8 mouse cellular contexts compared by ENCODE assay signal in the genomic region with DNA sequence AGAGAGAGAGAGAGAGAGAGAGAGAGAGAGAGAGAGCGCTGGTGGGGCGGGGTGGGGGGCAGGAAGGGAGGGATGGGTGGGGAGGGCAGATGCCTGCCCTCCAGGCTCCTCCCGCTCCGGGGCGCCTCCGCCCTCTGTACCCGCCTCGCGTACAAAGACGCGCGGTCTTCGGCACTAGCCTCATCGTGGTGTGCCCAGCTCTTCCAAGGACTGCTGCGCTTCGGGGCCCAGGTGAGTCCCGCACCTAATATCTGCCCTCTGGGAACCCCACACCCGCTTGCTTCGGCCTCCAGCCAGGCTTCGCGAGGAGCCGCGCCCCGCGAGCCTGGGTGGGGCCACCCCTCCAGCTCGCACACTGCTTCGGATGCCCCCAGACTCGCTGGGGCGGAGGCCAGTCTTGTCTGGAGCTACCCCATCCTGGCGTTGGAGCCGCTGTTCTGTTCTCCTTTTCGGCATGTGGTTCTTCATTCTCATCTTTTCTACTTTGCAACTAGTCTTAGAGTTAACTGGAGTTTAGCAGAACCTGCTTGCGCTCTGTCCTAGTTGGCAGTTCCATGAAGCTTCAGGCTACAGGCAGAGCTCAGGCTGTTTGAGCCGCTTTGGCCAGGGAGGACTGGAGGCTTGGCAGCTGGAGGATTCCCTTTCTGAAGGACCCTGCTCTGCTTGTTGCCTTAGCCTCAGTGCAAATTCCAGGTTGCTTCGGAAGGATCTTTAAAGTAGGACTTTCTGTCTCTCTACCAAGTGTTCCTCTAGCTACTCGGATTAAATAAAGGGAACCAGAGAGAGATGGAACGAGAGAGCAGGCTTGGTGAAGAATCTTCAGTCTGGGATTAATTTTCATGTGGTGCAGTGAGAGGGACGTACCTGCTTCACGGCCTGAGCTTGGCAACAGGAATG. TPM values are rescaled to one million over a fixed set of nuclear protein-coding genes. Genes with fewer than 3 reads are reported as not detected.
A peak's percentile ranks its signal among the peaks of the same experiment; 100 is the strongest.
DNase-seq lines count a peak whose midpoint lies in the region; ATAC-seq lines count a peak whose summit lies in the region.

A gene (plus strand): TSS at position 100 of the 897 bp plus-strand sequence.

- H3K9me3 ChIP-seq in embryonic facial prominence, embryonic 15.5 days (replicated peaks): no peaks in the 10 kb centered on the region
- H3K9me3 ChIP-seq in heart, embryonic 13.5 days: no peaks in the 10 kb centered on the region
- no peaks in the 10 kb centered on the region for H3K9me3 ChIP-seq in kidney, embryonic 16.5 days (ENCODE audit: low read length)
- H3K9me3 ChIP-seq in liver, embryonic 16.5 days (replicated peaks; ENCODE audit: control insufficient read depth, low read length): no peaks in the 10 kb centered on the region

- peaks cover 1% of the 10 kb centered on the region for H3K36me3 ChIP-seq in embryonic facial prominence, embryonic 15.5 days
- H3K36me3 ChIP-seq in heart, embryonic 13.5 days: no peaks in the 10 kb centered on the region
- no peaks in the 10 kb centered on the region for H3K36me3 ChIP-seq in kidney, embryonic 16.5 days (ENCODE audit: insufficient read depth, low read length)
- H3K36me3 ChIP-seq in liver, embryonic 16.5 days (ENCODE audit: control insufficient read depth, insufficient read depth): no peaks in the 10 kb centered on the region

- peaks cover 64% of the 10 kb centered on the region for H3K4me1 ChIP-seq in embryonic facial prominence, embryonic 15.5 days
- H3K4me1 ChIP-seq in heart, embryonic 13.5 days: peaks cover 42% of the 10 kb centered on the region
- H3K4me1 ChIP-seq in kidney, embryonic 16.5 days (ENCODE audit: insufficient read depth, low read length): peaks cover 29% of the 10 kb centered on the region
- H3K4me1 ChIP-seq in liver, embryonic 16.5 days (ENCODE audit: control insufficient read depth, low read depth, low read length): no peaks in the 10 kb centered on the region; the same call in 1 of the 2 replicates

- H3K4me2 ChIP-seq in embryonic facial prominence, embryonic 15.5 days (replicated peaks): peak within 1 kb of the TSS; percentile 73
- H3K4me2 ChIP-seq in heart, embryonic 13.5 days: peak within 1 kb of the TSS; percentile 90
- H3K4me2 ChIP-seq in kidney, embryonic 16.5 days (replicated peaks; ENCODE audit: low read depth, low read length): peak within 1 kb of the TSS; percentile 82
- peak within 1 kb of the TSS; percentile 73 for H3K4me2 ChIP-seq in liver, embryonic 16.5 days (ENCODE audit: low read depth, low read length)

- peak; percentile 82 for DNase-seq in 416B (ENCODE audit: low read depth)
- DNase-seq in T-cell, adult 2 months (ENCODE audit: low spot score): peak; percentile 78
- DNase-seq in neural tube, embryonic 10.5 days (ENCODE audit: extremely low spot score, low spot score): peak; percentile 64
- peak; percentile 81 for DNase-seq in testis, postnatal 10 days (ENCODE audit: low spot score)

- peak; percentile 85 for ATAC-seq in embryonic facial prominence, embryonic 15.5 days (ENCODE audit: insufficient number of reproducible peaks, low FRiP score, low TSS enrichment, low read depth)
- peak; percentile 76; the same call in 1 of the 2 replicates for ATAC-seq in heart, embryonic 13.5 days (ENCODE audit: extremely low read depth, insufficient number of reproducible peaks, low FRiP score, low TSS enrichment)
- ATAC-seq in kidney, embryonic 16.5 days (ENCODE audit: low FRiP score, low TSS enrichment): peak; percentile 91
- ATAC-seq in liver, embryonic 16.5 days (ENCODE audit: low read depth): peak; percentile 76

- WGBS in embryonic facial prominence, embryonic 15.5 days: under 1% methylated on average over 28 of the region's 39 CpGs
- WGBS in heart, embryonic 13.5 days: under 1% methylated on average over 37 of the region's 39 CpGs
- under 1% methylated on average over 37 of the region's 39 CpGs for WGBS in kidney, embryonic 16.5 days
- 2% methylated on average over 32 of the region's 39 CpGs for WGBS in liver, embryonic 16.5 days (ENCODE audit: insufficient replicate concordance)

- peak within 1 kb of the TSS; percentile 98 for H3K27ac ChIP-seq in embryonic facial prominence, embryonic 15.5 days (replicated peaks)
- peak within 1 kb of the TSS; percentile 88 for H3K27ac ChIP-seq in heart, embryonic 13.5 days (replicated peaks)
- peak within 1 kb of the TSS; percentile 95 for H3K27ac ChIP-seq in kidney, embryonic 16.5 days (ENCODE audit: low read length)
- peak within 1 kb of the TSS; percentile 48 for H3K27ac ChIP-seq in liver, embryonic 16.5 days (ENCODE audit: low read length)

- peak within 1 kb of the TSS; percentile 73 for H3K9ac ChIP-seq in embryonic facial prominence, embryonic 15.5 days
- H3K9ac ChIP-seq in heart, embryonic 13.5 days: peak within 1 kb of the TSS; percentile 87
- H3K9ac ChIP-seq in kidney, embryonic 16.5 days (replicated peaks; ENCODE audit: low read length): peak within 1 kb of the TSS; percentile 90
- peak within 1 kb of the TSS; percentile 56 for H3K9ac ChIP-seq in liver, embryonic 16.5 days (ENCODE audit: low read depth, low read length)

- H3K27me3 ChIP-seq in embryonic facial prominence, embryonic 15.5 days: no peaks in the 10 kb centered on the region
- no peaks in the 10 kb centered on the region for H3K27me3 ChIP-seq in heart, embryonic 13.5 days (replicated peaks)
- H3K27me3 ChIP-seq in kidney, embryonic 16.5 days (ENCODE audit: insufficient read depth, low read length): no peaks in the 10 kb centered on the region
- no peaks in the 10 kb centered on the region for H3K27me3 ChIP-seq in liver, embryonic 16.5 days (ENCODE audit: control insufficient read depth, insufficient read depth, low read depth, low read length)

- H3K4me3 ChIP-seq in embryonic facial prominence, embryonic 15.5 days (replicated peaks): peak within 1 kb of the TSS; percentile 74
- H3K4me3 ChIP-seq in heart, embryonic 13.5 days: peak within 1 kb of the TSS; percentile 77
- peak within 1 kb of the TSS; percentile 67 for H3K4me3 ChIP-seq in kidney, embryonic 16.5 days (ENCODE audit: low read length)
- peak within 1 kb of the TSS; percentile 62 for H3K4me3 ChIP-seq in liver, embryonic 16.5 days (ENCODE audit: low read depth, low read length)

RNA-seq across cellular contexts. Expression of the gene that starts here (rescaled TPM):
- polyA plus RNA-seq in embryonic facial prominence, embryonic 15.5 days (2015; fragmentation: Nextera tagmentation; extraction: Ambion mirVana): 700 and 709 TPM in 2 replicates
- 197 and 200 TPM in 2 replicates for polyA plus RNA-seq in heart, embryonic 13.5 days (2015; fragmentation: Nextera tagmentation; extraction: Ambion mirVana)
- 487 TPM in 2 replicates for polyA plus RNA-seq in kidney, embryonic 16.5 days (2015; fragmentation: Nextera tagmentation; extraction: Ambion mirVana)
- 48.2 and 48.9 TPM in 2 replicates for polyA plus RNA-seq in liver, embryonic 16.5 days (2015; fragmentation: Nextera tagmentation; extraction: Ambion mirVana)

Comparison
In these comparisons a context has a peak if more than half of its experiments do, and no peak if none do; other contexts are left out.
1. Peak in every context shown above with its lines: DNase-seq, ATAC-seq, H3K4me3 ChIP-seq and H3K27ac ChIP-seq.
2. H3K27ac ChIP-seq: peak in every context shown above with its lines; median percentile 98 in embryonic facial prominence, embryonic 15.5 days; 95 in kidney, embryonic 16.5 days; 88 in heart, embryonic 13.5 days; 48 in liver, embryonic 16.5 days.